Mouse (Mus musculus) lung, postnatal 36 days (tissue): ENCODE data around the gene Rab8a.

Experiments used
- DNase-seq: peaks from one replicate; pipeline ENCODE4 v3.0.0; 2022; ENCODE audit warnings: mixed read lengths

The Rab8a gene

GRCm38 (mm10) chr8:72213536-72213935 lies 52.5 kb downstream of the Rab8a start, which contains the start of gene Gm11034:
TSS of gene Gm11034 (minus strand) at chr8:72213636.
- DNase-seq, result no peak

- DNase-seq, result peak; percentile 66
Measured at GRCm38 (mm10) chr8:72215060-72215459, 54.1 kb downstream of the Rab8a start.

- peak; percentile 71 for DNase-seq
Measured at GRCm38 (mm10) chr8:72215871-72216270, 54.9 kb downstream of the Rab8a start.

GRCm38 (mm10) chr8:72218781-72219540 lies 58.0 kb downstream of the Rab8a start:
- no peak for DNase-seq

GRCm38 (mm10) chr8:72219541-72220363 lies 58.8 kb downstream of the Rab8a start, which contains the start of gene Fam32a:
TSS of gene Fam32a (plus strand) at chr8:72219730.
- DNase-seq, result peak; percentile 97

- no peak for DNase-seq
Measured at GRCm38 (mm10) chr8:72220758-72221157, 59.8 kb downstream of the Rab8a start.

GRCm38 (mm10) chr8:72222656-72223055 lies 61.7 kb downstream of the Rab8a start:
- DNase-seq, result no peak
